Comparison of ENCODE assay signal across 18 mouse cellular contexts in genomic region chr17:10367044-10367443, GRCm38 (mm10). TPM values are rescaled to one million over a fixed set of nuclear protein-coding genes. Genes with fewer than 3 reads are reported as not detected.
DNase-seq lines count a peak whose midpoint lies in the region; ATAC-seq and TF ChIP-seq lines count a peak whose summit lies in the region.
"Had no signal": no experiment of that assay in that cellular context is flagged by ENCODE, and none has a peak within 500 bp of the region (broad histone marks: within the 10 kb centered on the region; RNA-seq: fewer than 3 reads in every experiment).

No protein-coding gene starts in this region.

- WGBS in kidney, adult 2 months: 66% methylated on average over 5 of the region's 5 CpGs
- 66% methylated on average over 5 of the region's 5 CpGs for WGBS in lung, embryonic 15.5 days

- no peaks in the 10 kb centered on the region for H3K27me3 ChIP-seq in kidney, adult 2 months (replicated peaks; ENCODE audit: control insufficient read depth, insufficient read depth, low read length)
- no peaks in the 10 kb centered on the region for H3K27me3 ChIP-seq in lung, embryonic 15.5 days
- H3K27me3 ChIP-seq: embryonic facial prominence, embryonic 12.5 days; hindbrain, embryonic 15.5 days had no signal

- no peak overlapping the region for H3K9ac ChIP-seq in lung, embryonic 15.5 days
- H3K9ac ChIP-seq: embryonic facial prominence, embryonic 12.5 days; forebrain, postnatal 0 days; hindbrain, embryonic 15.5 days; liver, embryonic 14.5 days had no signal

- intact Hi-C loops in heart, postnatal 14 days (cut with DNase I): no loop called here

- H3K27ac ChIP-seq in kidney, adult 2 months (ENCODE audit: insufficient read depth, low read depth, low read length): peak overlapping the region; percentile 67; the same call in 1 of the 2 replicates
- H3K27ac ChIP-seq in lung, embryonic 15.5 days: 0 out of 2 replicates have a peak overlapping the region, but pooled peaks have one; percentile 52
- H3K27ac ChIP-seq: embryonic facial prominence, embryonic 12.5 days; hindbrain, embryonic 15.5 days; liver, embryonic 14.5 days had no signal

- DNase-seq in heart, adult 11 months: peak; percentile 96
- DNase-seq in heart, postnatal 14 days: no peak
- peak; percentile 38 for DNase-seq in kidney, adult 2 months
- no peak for DNase-seq in kidney, adult 18-20 months
- no peak for DNase-seq in lung, postnatal 10 days
- DNase-seq in left cerebral cortex, adult 18-20 months (ENCODE audit: low spot score in 2 of 2): no peak
- DNase-seq: B cell, adult 2 months; cerebellum, adult 2 months; forebrain, postnatal 0 days; retina, postnatal 1 day; thymus, postnatal 36 days had no signal

- H3K4me2 ChIP-seq in lung, embryonic 15.5 days: no peak overlapping the region
- H3K4me2 ChIP-seq: embryonic facial prominence, embryonic 12.5 days; hindbrain, embryonic 15.5 days had no signal

- no peak overlapping the region for H3K4me3 ChIP-seq in kidney, adult 2 months (ENCODE audit: insufficient read depth, low read depth, low read length)
- no peak overlapping the region for H3K4me3 ChIP-seq in lung, embryonic 15.5 days
- H3K4me3 ChIP-seq: embryonic facial prominence, embryonic 12.5 days; hindbrain, embryonic 15.5 days had no signal

- TF ChIP-seq CTCF in kidney, adult 2 months (conservative IDR thresholded peaks at IDR 0.05; ENCODE audit: insufficient read depth, insufficient read length, low read depth, low read length): no peak

- no peak for TF ChIP-seq POLR2A in kidney, adult 2 months (IDR thresholded peaks at IDR 0.05; ENCODE audit: low read depth, low read length)

- H3K4me1 ChIP-seq in kidney, adult 2 months (ENCODE audit: control insufficient read depth, insufficient read depth, low read length): no peaks in the 10 kb centered on the region
- H3K4me1 ChIP-seq in lung, embryonic 15.5 days: peaks cover 30% of the 10 kb centered on the region

- ATAC-seq in lung, embryonic 15.5 days (ENCODE audit: borderline replicate concordance, extremely low read depth, low FRiP score, low TSS enrichment): no peak
- ATAC-seq: forebrain, postnatal 0 days; intestine, postnatal 0 days; midbrain, embryonic 16.5 days had no signal

- no peaks in the 10 kb centered on the region for H3K36me3 ChIP-seq in kidney, adult 2 months (ENCODE audit: control insufficient read depth, insufficient read depth, low read length)
- H3K36me3 ChIP-seq in lung, embryonic 15.5 days: no peaks in the 10 kb centered on the region
- H3K36me3 ChIP-seq: embryonic facial prominence, embryonic 12.5 days; G1E; hindbrain, embryonic 15.5 days had no signal

- H3K9me3 ChIP-seq in lung, embryonic 15.5 days: no peaks in the 10 kb centered on the region
- H3K9me3 ChIP-seq: embryonic facial prominence, embryonic 12.5 days; G1E; hindbrain, embryonic 15.5 days had no signal

RNA-seq across cellular contexts. Expression of gene Qk, which starts 47.4 kb away (rescaled TPM):
- total RNA-seq in heart, postnatal 14 days (2021): 100 to 1,000 TPM; 417 to 428 TPM
- polyA plus RNA-seq in kidney, adult 2 months (2012; rRNA removed): 115 and 121 TPM in 2 replicates
- polyA plus RNA-seq in lung, embryonic 15.5 days (2015; fragmentation: Nextera tagmentation; extraction: Ambion mirVana): 28.5 and 33.3 TPM in 2 replicates
- total RNA-seq in left cerebral cortex, adult 18-20 months (2021): 100 to 1,000 TPM; 299 to 327 TPM

Comparison
In these comparisons a context has a peak if more than half of its experiments do, and no peak if none do; other contexts are left out.
1. DNase-seq: peak in heart, adult 11 months (single experiment) and kidney, adult 2 months (single experiment); none in heart, postnatal 14 days (0 of 2), kidney, adult 18-20 months (single experiment), lung, postnatal 10 days (single experiment) and left cerebral cortex, adult 18-20 months (0 of 2).